Mouse (Mus musculus) forebrain, embryonic 16.5 days (tissue): ENCODE data around the gene Frmd4b. TPM values are rescaled to one million over a fixed set of nuclear protein-coding genes. Genes with fewer than 3 reads are reported as not detected.

Experiments
- ATAC-seq: fragments of 200-750 bp; cut with Nextera tagmentation; 2 replicates; pipeline ENCODE4 v1.8.0; 2017; ENCODE audit warnings: mild to moderate bottlenecking, moderate library complexity
- H3K27ac ChIP-seq: fragments of 300-500 bp; sonication (generic); 2 replicates; pipeline ENCODE4 v1.5.1; 2014; ENCODE audit warnings: low read length, control low read depth
- H3K27me3 ChIP-seq: fragments of 300-500 bp; sonication (generic); replicated peaks from 2 replicates; pipeline ENCODE4 v1.6.1; 2014; ENCODE audit warnings: low read length; ENCODE audit not compliant: control insufficient read depth, insufficient read depth
- H3K36me3 ChIP-seq: fragments of 300-500 bp; sonication (generic); 2 replicates; pipeline ENCODE4 v1.6.1; 2014; ENCODE audit not compliant: control insufficient read depth, insufficient read depth
- H3K4me1 ChIP-seq: fragments of 300-500 bp; sonication (generic); replicated peaks from 2 replicates; pipeline ENCODE4 v1.6.1; 2014; ENCODE audit warnings: low read length; ENCODE audit not compliant: control insufficient read depth, insufficient read depth
- H3K4me2 ChIP-seq: fragments of 300-500 bp; sonication (generic); 2 replicates; pipeline ENCODE4 v1.6.1; 2014; ENCODE audit warnings: mild to moderate bottlenecking, low read length, control low read depth
- H3K4me3 ChIP-seq: fragments of 300-500 bp; sonication (generic); replicated peaks from 2 replicates; pipeline ENCODE4 v1.5.1; 2014; ENCODE audit warnings: mild to moderate bottlenecking, low read length, control low read depth
- H3K9ac ChIP-seq: fragments of 300-500 bp; sonication (generic); replicated peaks from 2 replicates; pipeline ENCODE4 v1.6.1; 2014; ENCODE audit warnings: low read depth, low read length, control low read depth
- H3K9me3 ChIP-seq: fragments of 300-500 bp; sonication (generic); 2 replicates; pipeline ENCODE4 v1.6.1; 2016; ENCODE audit warnings: low read length; ENCODE audit not compliant: control insufficient read depth
- WGBS: fragments of 180-500 bp; shearing (Covaris S2); extraction: QIAGEN DNeasy Blood & Tissue Kit; methylation state at CpG from one replicate; pipeline ENCODE4 v1.1.7; 2014; 5-methylcytosine and 5-hydroxymethylcytosine counted together
- polyA plus RNA-seq: library from polyadenylated mRNA; unstranded; fragments of >200 nt; fragmentation: Nextera tagmentation; extraction: Ambion mirVana; gene quantifications from 2 replicates; pipeline ENCODE4 v1.2.1, GENCODE M21; 2015

Frmd4b gene
- polyA plus RNA-seq, 1 experiment from 2014 or later, result 50.0 TPM

DNA sequence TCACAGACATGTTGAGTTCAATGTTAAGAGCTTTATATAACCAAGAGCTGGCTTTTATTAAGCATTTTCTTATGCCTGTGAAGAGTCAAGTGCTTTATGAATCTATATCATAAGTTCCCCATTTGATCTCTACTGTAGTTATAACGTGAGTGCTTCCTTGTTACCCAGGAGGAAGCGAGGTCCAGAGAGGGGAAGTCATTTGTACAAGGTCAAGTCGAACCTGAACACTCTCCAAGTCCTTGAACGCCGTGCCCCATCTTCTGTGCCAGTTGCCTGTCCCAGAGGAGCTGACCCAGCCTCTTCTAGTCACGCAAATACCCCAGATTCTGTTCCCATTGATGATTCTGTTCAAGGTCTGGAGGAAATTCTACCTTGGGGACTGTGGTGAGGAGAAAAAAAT lies 135.4 kb downstream of the Frmd4b start:
- no peak for ATAC-seq
- no peaks in the 10 kb centered on the region for H3K27me3 ChIP-seq
- no peak overlapping the region for H3K4me2 ChIP-seq
- H3K9ac ChIP-seq, result no peak overlapping the region
- H3K27ac ChIP-seq, result no peak overlapping the region
- no peak overlapping the region for H3K4me3 ChIP-seq
- H3K36me3 ChIP-seq, result no peaks in the 10 kb centered on the region
- peaks cover 6% of the 10 kb centered on the region for H3K4me1 ChIP-seq
- no peaks in the 10 kb centered on the region for H3K9me3 ChIP-seq
- WGBS, result 82% methylated on average over 6 of the region's 6 CpGs

DNA sequence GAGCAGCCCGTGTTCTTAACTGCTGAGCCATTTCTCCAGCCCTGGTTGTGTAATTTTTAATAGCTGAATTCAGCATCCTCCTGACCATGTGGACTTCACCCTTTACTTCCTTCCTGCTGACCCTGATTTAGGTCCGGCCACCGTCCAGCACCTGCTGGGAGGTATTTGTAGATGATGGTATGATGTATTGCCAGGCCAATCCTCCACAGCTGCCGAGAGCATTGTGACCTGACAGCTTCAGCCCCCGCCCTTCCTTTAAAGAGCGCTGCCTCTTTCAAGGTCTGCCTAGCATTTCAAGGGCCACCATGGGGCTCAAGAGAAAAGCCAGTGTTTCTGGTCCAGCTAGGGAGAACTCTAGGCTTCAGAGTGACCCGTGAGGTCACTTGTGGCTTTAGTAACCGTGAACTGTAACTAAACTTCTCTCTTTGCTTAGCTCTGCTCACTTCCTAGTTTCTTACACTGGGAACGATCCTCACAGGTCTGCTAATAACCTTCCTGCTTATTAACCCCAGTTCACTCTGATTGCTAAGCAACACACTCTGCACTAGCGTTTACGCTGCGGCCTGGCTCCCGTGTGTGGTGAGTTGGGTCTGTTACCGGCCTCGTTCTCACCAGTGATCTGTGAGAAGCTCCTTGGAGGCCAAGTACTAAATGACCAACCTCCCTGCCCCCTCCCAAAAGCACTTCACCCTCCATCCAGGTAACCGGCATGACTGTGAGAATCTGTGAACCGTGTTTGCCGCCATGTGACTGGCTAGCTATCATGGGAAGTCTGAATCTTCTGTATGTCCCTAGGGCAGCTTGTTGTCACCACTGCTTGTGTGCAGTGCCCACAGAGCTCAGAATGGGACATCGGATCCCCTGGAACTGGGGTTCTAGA lies 138.1 kb downstream of the Frmd4b start:
- Histone ChIP-seq H3K27me3 (no peaks in the 10 kb centered on the region), H3K9me3 (no peaks in the 10 kb centered on the region), H3K9ac (no peak overlapping the region), H3K4me2 (no peak overlapping the region), H3K36me3 (no peaks in the 10 kb centered on the region), H3K4me1 (no peaks in the 10 kb centered on the region), H3K4me3 (no peak overlapping the region), H3K27ac (no peak overlapping the region)
- ATAC-seq, result no peak
- WGBS, result 59% methylated on average over 19 of the region's 19 CpGs

DNA sequence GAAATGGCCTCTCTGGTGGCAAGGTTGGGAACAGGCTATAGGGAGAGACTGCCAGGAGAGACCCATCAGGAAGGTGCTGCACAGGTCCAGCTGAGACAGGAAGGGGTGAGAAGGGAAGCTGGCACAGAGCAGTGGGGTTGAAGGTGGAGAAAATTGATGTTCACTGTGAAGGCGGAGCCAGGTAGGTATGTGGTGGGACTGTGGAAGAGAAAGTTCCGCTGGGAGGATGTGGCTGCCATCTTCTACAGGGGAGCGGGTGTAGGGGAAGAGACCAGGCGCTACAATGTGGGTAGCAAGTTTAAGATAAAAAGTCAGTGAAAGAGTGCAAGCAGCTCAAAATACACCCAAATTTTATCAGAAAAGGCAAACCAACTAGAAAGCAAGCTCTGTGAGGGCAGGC lies 143.7 kb downstream of the Frmd4b start:
- Histone ChIP-seq H3K9ac (no peak overlapping the region), H3K36me3 (no peaks in the 10 kb centered on the region), H3K27ac (no peak overlapping the region), H3K4me2 (no peak overlapping the region), H3K27me3 (no peaks in the 10 kb centered on the region), H3K4me3 (no peak overlapping the region), H3K4me1 (no peaks in the 10 kb centered on the region), H3K9me3 (no peaks in the 10 kb centered on the region)
- ATAC-seq, result no peak
- 99% methylated on average over 4 of the region's 4 CpGs for WGBS

DNA sequence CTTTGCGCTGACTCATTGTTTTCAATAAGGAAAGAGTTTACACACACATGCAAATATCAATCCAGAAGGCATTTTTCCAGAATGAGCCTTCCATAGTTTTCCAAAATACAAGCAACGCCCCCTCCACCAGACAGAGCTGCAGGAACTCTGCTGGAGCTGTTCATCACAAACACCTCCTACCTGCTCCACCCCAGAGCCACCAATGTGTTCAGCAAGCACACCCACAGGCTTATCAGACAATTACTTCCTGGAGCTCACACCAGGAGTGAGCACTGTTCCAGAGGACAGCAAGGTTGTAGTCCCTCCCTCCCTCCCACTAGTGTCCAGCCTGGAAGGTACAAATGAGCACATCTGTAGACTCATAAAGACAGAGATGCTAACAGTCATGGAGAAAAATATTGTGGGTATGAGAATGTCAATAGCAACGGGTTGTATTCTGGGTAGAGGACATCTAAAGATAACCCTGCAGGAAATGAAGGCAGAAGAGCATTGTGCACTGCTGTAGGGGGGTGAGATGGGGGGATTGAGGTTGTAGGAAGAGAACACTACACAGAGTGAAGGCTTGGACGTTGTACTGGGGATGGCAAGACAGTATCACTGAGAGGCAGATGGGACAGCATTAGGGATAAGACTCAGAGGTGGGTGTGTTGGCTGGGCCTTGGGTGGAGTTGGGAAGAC lies 144.3 kb downstream of the Frmd4b start:
- H3K4me2 ChIP-seq, result no peak overlapping the region
- ATAC-seq, result no peak

DNA sequence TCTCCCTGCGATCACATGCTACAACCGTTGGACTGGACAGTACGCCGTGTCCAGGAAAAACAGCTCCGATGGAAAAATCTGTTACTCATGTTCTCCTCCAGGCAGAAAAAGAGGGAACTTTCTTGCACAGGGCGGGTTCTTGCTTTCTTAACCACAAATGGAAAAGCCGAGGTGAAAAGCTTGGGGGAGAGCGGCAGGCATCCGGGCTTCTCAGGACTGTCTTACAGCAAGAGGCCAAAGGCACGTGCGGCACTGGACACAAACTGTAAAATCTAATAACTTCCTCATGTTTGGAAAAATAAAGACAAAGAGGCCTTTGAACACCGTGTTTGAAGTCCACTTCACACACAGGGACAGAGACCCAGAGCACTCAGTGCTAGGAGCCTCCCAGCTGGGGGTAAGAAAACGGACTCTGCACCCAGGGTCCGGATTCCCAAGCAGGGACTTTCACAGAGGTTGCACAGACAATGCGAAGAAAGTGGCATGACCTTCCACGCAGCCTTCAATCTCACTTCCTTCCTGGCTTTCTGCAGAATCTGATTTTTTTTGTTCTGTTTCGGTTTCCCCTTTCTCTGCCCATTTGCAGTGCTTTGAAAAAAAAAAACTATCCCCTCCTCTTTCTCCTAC lies 153.3 kb downstream of the Frmd4b start:
- 66% methylated on average over 17 of the region's 17 CpGs for WGBS
- Histone ChIP-seq H3K36me3 (no peaks in the 10 kb centered on the region), H3K9me3 (no peaks in the 10 kb centered on the region), H3K4me2 (no peak overlapping the region), H3K27me3 (no peaks in the 10 kb centered on the region), H3K9ac (no peak overlapping the region), H3K4me1 (peaks cover 35% of the 10 kb centered on the region), H3K27ac (no peak overlapping the region; the same call in 1 of the 2 replicates), H3K4me3 (no peak overlapping the region)
- no peak for ATAC-seq

More for the DNA sequence above, 144.3 kb downstream of the Frmd4b start:
- WGBS, result 87% methylated on average over 4 of the region's 4 CpGs
- no peaks in the 10 kb centered on the region for H3K27me3 ChIP-seq
- no peaks in the 10 kb centered on the region for H3K4me1 ChIP-seq
- no peaks in the 10 kb centered on the region for H3K36me3 ChIP-seq
- no peak overlapping the region for H3K4me3 ChIP-seq
- H3K9me3 ChIP-seq, result no peaks in the 10 kb centered on the region
- H3K27ac ChIP-seq, result no peak overlapping the region
- H3K9ac ChIP-seq, result no peak overlapping the region

DNA sequence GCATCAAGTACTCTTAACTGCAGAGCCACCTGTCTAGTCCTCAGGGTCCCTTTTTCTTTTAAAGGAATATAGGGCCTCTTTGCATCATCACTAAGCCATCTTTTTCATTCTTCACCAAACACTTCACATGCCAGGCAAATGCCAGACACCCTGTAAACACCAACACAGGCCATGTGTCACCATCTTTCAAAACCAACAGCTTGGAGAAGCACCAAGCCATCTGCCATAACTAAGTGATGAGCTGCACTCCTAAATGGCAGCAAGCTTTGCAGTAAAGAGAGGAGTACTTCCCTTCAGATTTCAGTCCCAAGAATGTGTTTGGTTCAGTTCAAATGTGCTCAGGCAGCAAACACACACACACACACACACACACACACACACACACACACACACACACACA lies 154.9 kb downstream of the Frmd4b start:
- H3K27me3 ChIP-seq, result no peaks in the 10 kb centered on the region
- no peaks in the 10 kb centered on the region for H3K36me3 ChIP-seq
- H3K9ac ChIP-seq, result no peak overlapping the region
- H3K9me3 ChIP-seq, result no peaks in the 10 kb centered on the region
- H3K4me2 ChIP-seq, result no peak overlapping the region
- H3K4me1 ChIP-seq, result peaks cover 49% of the 10 kb centered on the region
- ATAC-seq, result peak; percentile 77
- no peak overlapping the region for H3K4me3 ChIP-seq
- peak overlapping the region; percentile 52 for H3K27ac ChIP-seq

DNA sequence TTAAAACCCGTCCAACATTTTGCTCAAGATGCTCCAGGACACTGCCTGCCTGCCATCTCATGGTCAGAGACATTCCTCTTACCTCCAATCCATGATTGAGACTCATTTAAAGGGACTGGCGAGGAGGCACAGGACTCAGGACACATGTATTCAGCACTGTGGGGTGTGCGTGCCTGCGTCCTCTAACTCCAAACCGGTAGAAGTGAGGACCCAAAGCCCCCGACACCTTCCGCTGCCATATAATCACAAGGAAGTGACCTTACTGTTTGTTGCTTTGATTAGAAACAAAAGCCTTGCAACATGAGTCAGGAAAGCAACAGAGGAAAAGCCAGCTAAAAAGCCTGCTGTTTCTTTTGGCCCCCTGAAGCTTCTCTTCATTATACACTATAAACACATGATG lies 158.2 kb downstream of the Frmd4b start:
- WGBS, result 60% methylated on average over 7 of the region's 7 CpGs
- no peaks in the 10 kb centered on the region for H3K36me3 ChIP-seq
- no peaks in the 10 kb centered on the region for H3K27me3 ChIP-seq
- H3K27ac ChIP-seq, result 0 out of 2 replicates have a peak overlapping the region, but pooled peaks have one; percentile 20
- H3K4me2 ChIP-seq, result no peak overlapping the region
- ATAC-seq, result no peak
- no peaks in the 10 kb centered on the region for H3K9me3 ChIP-seq
- no peak overlapping the region for H3K4me3 ChIP-seq
- peaks cover 56% of the 10 kb centered on the region for H3K4me1 ChIP-seq
- no peak overlapping the region; the same call in 1 of the 2 replicates for H3K9ac ChIP-seq

DNA sequence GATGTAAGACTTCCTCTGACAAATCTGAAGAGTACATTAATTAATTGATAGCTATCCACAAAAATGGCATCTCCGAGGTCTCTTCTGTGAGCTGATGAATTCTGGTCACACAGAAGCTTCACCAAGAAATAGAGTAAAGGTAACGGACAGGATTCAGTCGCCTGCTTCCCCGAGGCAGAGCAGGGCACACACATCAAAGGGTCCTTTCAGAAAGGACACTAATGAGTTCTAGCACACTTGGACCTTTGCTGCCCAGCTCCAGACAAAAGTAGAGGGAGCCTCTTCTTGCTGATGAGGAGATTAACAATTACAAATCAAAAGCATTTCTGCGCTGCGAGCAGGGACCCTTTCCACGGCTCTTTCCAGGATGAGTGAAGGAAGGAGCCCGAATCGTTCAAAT lies 159.0 kb downstream of the Frmd4b start:
- Histone ChIP-seq H3K27me3 (no peaks in the 10 kb centered on the region), H3K27ac (no peak overlapping the region), H3K9ac (no peak overlapping the region), H3K4me1 (peaks cover 53% of the 10 kb centered on the region), H3K36me3 (no peaks in the 10 kb centered on the region), H3K4me2 (0 out of 2 replicates have a peak overlapping the region, but pooled peaks have one; percentile 8), H3K4me3 (no peak overlapping the region), H3K9me3 (no peaks in the 10 kb centered on the region)
- no peak for ATAC-seq
- 6% methylated on average over 9 of the region's 9 CpGs for WGBS

DNA sequence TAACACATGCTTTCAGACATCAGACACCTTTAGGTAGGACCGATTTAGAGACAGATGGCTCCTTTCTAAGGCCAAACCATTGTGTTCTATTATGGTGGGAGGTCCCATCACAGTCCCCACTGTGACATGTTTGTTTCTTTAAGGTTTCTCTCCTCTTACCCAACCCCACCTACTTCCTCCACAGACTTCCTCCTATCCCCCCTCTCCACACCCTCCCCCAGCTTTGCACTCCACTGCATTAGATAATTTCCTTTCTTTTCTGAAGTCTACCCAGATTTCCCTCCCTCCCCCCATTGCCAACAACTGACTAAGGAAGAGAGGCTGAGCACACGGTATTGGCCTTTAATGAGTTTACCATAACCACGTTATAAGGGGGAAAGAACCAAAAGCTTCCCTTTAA lies 159.4 kb downstream of the Frmd4b start:
- Histone ChIP-seq H3K9ac (no peak overlapping the region), H3K4me2 (no peak overlapping the region), H3K36me3 (no peaks in the 10 kb centered on the region), H3K9me3 (no peaks in the 10 kb centered on the region), H3K27ac (no peak overlapping the region), H3K27me3 (no peaks in the 10 kb centered on the region), H3K4me1 (peaks cover 49% of the 10 kb centered on the region), H3K4me3 (no peak overlapping the region)
- ATAC-seq, result no peak; the same call in 1 of the 2 replicates
- WGBS, result 9% methylated on average over 3 of the region's 3 CpGs
